Mouse (Mus musculus) myocyte (in vitro differentiated cells): ENCODE measurements around the gene Klf15.

Experiments used
- CEBPB ChIP-seq: IDR thresholded peaks from 2 replicates; pipeline ENCODE4 v1.6.1; 2011; ENCODE audit warnings: mild to moderate bottlenecking, moderate library complexity; ENCODE audit not compliant: poor library complexity, insufficient read depth, severe bottlenecking
- E2F4 ChIP-seq: IDR thresholded peaks from one replicate; pipeline ENCODE4 v1.6.1; 2011; ENCODE audit warnings: mild to moderate bottlenecking, control low read depth, moderate library complexity; ENCODE audit not compliant: insufficient read depth
- MAX ChIP-seq: IDR thresholded peaks from one replicate; pipeline ENCODE4 v1.6.1; 2011; ENCODE audit warnings: low read depth, mild to moderate bottlenecking, control low read depth
- MYOD1 ChIP-seq, 3 experiments: IDR thresholded peaks; one replicate each; pipeline ENCODE4 v1.6.1; 2011; ENCODE audit warnings: control low read depth in 2 of 3, low read depth in 2 of 3, mild to moderate bottlenecking in 2 of 3, moderate library complexity in 1 of 3; ENCODE audit not compliant: insufficient read length in 2 of 3, control insufficient read depth in 1 of 3
- MYOG ChIP-seq, 3 experiments: IDR thresholded peaks; one replicate each; pipeline ENCODE4 v1.6.1; 2011; ENCODE audit warnings: control low read depth in 2 of 3, low read depth in 2 of 3, mild to moderate bottlenecking in 2 of 3; ENCODE audit not compliant: insufficient read length in 2 of 3, control insufficient read depth in 1 of 3, insufficient read depth in 1 of 3
- POLR2A ChIP-seq: IDR thresholded peaks from one replicate; pipeline ENCODE4 v1.6.1; 2011; ENCODE audit warnings: low read depth, mild to moderate bottlenecking, control low read depth, moderate library complexity; ENCODE audit not compliant: insufficient read length
- POLR2AphosphoS2 ChIP-seq: IDR thresholded peaks from one replicate; pipeline ENCODE4 v1.6.1; 2011; ENCODE audit warnings: low read depth, control low read depth; ENCODE audit not compliant: insufficient read length
- REST ChIP-seq: IDR thresholded peaks from one replicate; pipeline ENCODE4 v1.6.1; 2011; ENCODE audit warnings: mild to moderate bottlenecking, control low read depth, moderate library complexity; ENCODE audit not compliant: insufficient read depth, insufficient read length
- SRF ChIP-seq: IDR thresholded peaks from one replicate; pipeline ENCODE4 v1.6.1; 2011; ENCODE audit warnings: low read depth; ENCODE audit not compliant: control insufficient read depth, insufficient read length
- TCF12 ChIP-seq: IDR thresholded peaks from one replicate; pipeline ENCODE4 v1.6.1; 2011; ENCODE audit warnings: mild to moderate bottlenecking, control low read depth; ENCODE audit not compliant: poor library complexity, insufficient read depth, severe bottlenecking
- TCF3 ChIP-seq: IDR thresholded peaks from one replicate; pipeline ENCODE4 v1.6.1; 2011; ENCODE audit warnings: low read depth, control low read depth; ENCODE audit not compliant: insufficient read length
- USF1 ChIP-seq: IDR thresholded peaks from one replicate; pipeline ENCODE4 v1.6.1; 2011; ENCODE audit warnings: low read depth, mild to moderate bottlenecking, control low read depth, moderate library complexity

DNA sequence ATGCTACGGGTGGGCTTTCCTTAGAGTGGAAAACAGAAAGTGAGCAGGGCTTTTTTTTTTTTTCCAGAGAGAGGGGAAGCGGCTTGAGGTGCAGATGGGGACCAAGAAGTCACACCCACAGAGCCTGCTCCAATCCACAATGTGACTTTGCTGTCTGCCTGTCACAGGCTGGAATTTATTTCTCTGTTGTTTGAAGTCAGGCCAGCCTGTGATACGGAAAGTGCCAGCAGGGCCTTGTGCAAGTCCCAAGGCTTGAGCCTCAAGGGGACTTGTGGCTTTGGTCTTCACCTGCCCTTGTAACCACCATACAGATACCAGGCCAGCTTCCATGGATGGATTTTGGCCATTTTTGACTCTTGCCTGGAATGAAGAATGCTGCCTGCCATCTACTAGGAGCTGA is 56.5 kb downstream of the Klf15 start:
- no peak for TF ChIP-seq REST
- no peak for TF ChIP-seq POLR2A
- no peak for TF ChIP-seq CEBPB
- TF ChIP-seq USF1: no peak
- TF ChIP-seq MAX: no peak
- TF ChIP-seq MYOD1 (IDR thresholded peaks at IDR 0.05; ENCODE audit: control insufficient read depth in 1 of 3, insufficient read length in 2 of 3, low read depth in 2 of 3): no peak
- no peak for TF ChIP-seq E2F4
- TF ChIP-seq POLR2AphosphoS2: no peak
- no peak for TF ChIP-seq MYOG (IDR thresholded peaks at IDR 0.05; ENCODE audit: control insufficient read depth in 1 of 3, insufficient read depth in 1 of 3, insufficient read length in 2 of 3, low read depth in 2 of 3)
- no peak for TF ChIP-seq TCF12
- TF ChIP-seq TCF3: no peak
- TF ChIP-seq SRF: no peak
